Mouse (Mus musculus) heart, embryonic 10.5 days (tissue): Measurements from ENCODE around the gene Smtnl1. TPM values are rescaled to one million over a fixed set of nuclear protein-coding genes. Genes with fewer than 3 reads are reported as not detected.

Experiments
- polyA plus RNA-seq: library from polyadenylated mRNA; unstranded; fragments of >200 nt; fragmentation: Nextera tagmentation; extraction: Ambion mirVana; gene quantifications from 2 replicates; pipeline ENCODE4 v1.2.1, GENCODE M21; 2016

Gene Smtnl1
- polyA plus RNA-seq, 1 experiment from 2014 or later = 0.19 TPM

Other genes starting within 250 kb of the Smtnl1 start
- 65.2 and 91.5 TPM in 2 replicates for gene Ctnnd1, start 171.9 kb downstream of the Smtnl1 start, polyA plus RNA-seq
- gene Btbd18, start 163.6 kb downstream of the Smtnl1 start, polyA plus RNA-seq = 0.21 and 0.29 TPM in 2 replicates
- 347 and 370 TPM in 2 replicates for gene Selenoh, start 151.9 kb downstream of the Smtnl1 start, polyA plus RNA-seq
- gene Gm28635, start 144.6 kb downstream of the Smtnl1 start, polyA plus RNA-seq = not detected in 2 replicates
- gene Med19, start 144.2 kb downstream of the Smtnl1 start, polyA plus RNA-seq = 30.8 and 39.9 TPM in 2 replicates
- 172 and 182 TPM in 2 replicates for gene Tmx2, start 143.5 kb downstream of the Smtnl1 start, polyA plus RNA-seq
- gene Zdhhc5, start 107.5 kb downstream of the Smtnl1 start, polyA plus RNA-seq = 33.3 and 33.4 TPM in 2 replicates
- 30.0 and 42.1 TPM in 2 replicates for gene Clp1, start 95.3 kb downstream of the Smtnl1 start, polyA plus RNA-seq
- gene Ypel4, start 88.6 kb downstream of the Smtnl1 start, polyA plus RNA-seq = 6.4 and 6.8 TPM in 2 replicates
- gene Gm19426, start 79.0 kb downstream of the Smtnl1 start, polyA plus RNA-seq = 6.9 and 7.3 TPM in 2 replicates
- gene Serping1, start 47.2 kb downstream of the Smtnl1 start, polyA plus RNA-seq = 22.0 and 28.5 TPM in 2 replicates
- gene Ube2l6, start 23.8 kb downstream of the Smtnl1 start, polyA plus RNA-seq = 51.3 and 65.3 TPM in 2 replicates
- 82.9 and 92.9 TPM in 2 replicates for gene Timm10, start 4.3 kb upstream of the Smtnl1 start, polyA plus RNA-seq
- 38.9 and 41.0 TPM in 2 replicates for gene Slc43a1, start 16.2 kb upstream of the Smtnl1 start, polyA plus RNA-seq
- 0.33 and 0.88 TPM in 2 replicates for gene Rtn4rl2, start 64.1 kb upstream of the Smtnl1 start, polyA plus RNA-seq
- gene Slc43a3, start 113.9 kb upstream of the Smtnl1 start, polyA plus RNA-seq = 48.4 and 50.9 TPM in 2 replicates
- 0.64 TPM in 1 of 2 replicates, not detected in the other for gene Prg2, start 157.8 kb upstream of the Smtnl1 start, polyA plus RNA-seq
- 0.31 TPM in 1 of 2 replicates, not detected in the other for gene Prg3, start 165.6 kb upstream of the Smtnl1 start, polyA plus RNA-seq
- gene Ssrp1, start 214.6 kb upstream of the Smtnl1 start, polyA plus RNA-seq = 223 and 273 TPM in 2 replicates
- 1.1 and 1.6 TPM in 2 replicates for gene P2rx3, start 214.8 kb upstream of the Smtnl1 start, polyA plus RNA-seq
- gene Tnks1bp1, start 225.4 kb upstream of the Smtnl1 start, polyA plus RNA-seq = 24.7 and 25.9 TPM in 2 replicates